10 mouse cellular contexts compared by ENCODE assay signal in the genomic region with DNA sequence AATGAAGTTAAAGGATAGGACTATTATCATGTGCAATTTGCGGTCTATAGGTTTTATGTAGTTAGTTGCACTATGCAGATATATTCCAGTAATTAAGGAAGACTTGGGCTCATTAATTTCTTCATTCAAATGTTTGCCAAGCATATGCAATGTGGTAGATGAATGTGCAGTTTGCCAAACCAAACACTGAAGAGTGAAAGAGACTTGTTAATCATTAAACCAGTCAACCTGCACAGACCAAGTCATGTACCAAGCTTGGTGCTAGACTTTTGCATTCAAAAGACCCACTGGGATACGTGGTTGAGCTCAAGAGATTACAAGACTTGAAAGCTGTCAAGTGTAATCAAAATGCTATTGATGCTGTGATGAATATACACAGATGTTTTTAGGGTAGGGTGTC. TPM values are rescaled to one million over a fixed set of nuclear protein-coding genes. Genes with fewer than 3 reads are reported as not detected.
DNase-seq lines count a peak whose midpoint lies in the region; ATAC-seq and TF ChIP-seq lines count a peak whose summit lies in the region.
"Had no signal": no experiment of that assay in that cellular context is flagged by ENCODE, and none has a peak within 500 bp of the region (broad histone marks: within the 10 kb centered on the region; RNA-seq: fewer than 3 reads in every experiment).

No protein-coding gene starts in this region.

- no peak overlapping the region for H3K9ac ChIP-seq in heart, embryonic 14.5 days (ENCODE audit: low read length)
- H3K9ac ChIP-seq in intestine, embryonic 16.5 days (ENCODE audit: low read depth, low read length): no peak overlapping the region
- H3K9ac ChIP-seq in hindbrain, embryonic 13.5 days: no peak overlapping the region

- intact Hi-C loops in heart, postnatal 25 days (cut with DNase I): loop anchor here (2.0 kb wide), 1 partner anchor 165 kb away; no protein-coding TSS in a partner anchor

- no peak overlapping the region for H3K4me3 ChIP-seq in heart, embryonic 14.5 days (ENCODE audit: control insufficient read depth in 1 of 2, insufficient read depth in 1 of 2, low read depth in 1 of 2, low read length in 2 of 2)
- H3K4me3 ChIP-seq in intestine, embryonic 16.5 days (ENCODE audit: low read length): no peak overlapping the region
- no peak overlapping the region for H3K4me3 ChIP-seq in myocyte
- no peak overlapping the region for H3K4me3 ChIP-seq in hindbrain, embryonic 13.5 days

- H3K27ac ChIP-seq in heart, embryonic 14.5 days (replicated peaks in 1 of 2; ENCODE audit: control insufficient read depth in 1 of 2, insufficient read depth in 1 of 2, low read depth in 2 of 2, low read length in 2 of 2): no peak overlapping the region
- no peak overlapping the region for H3K27ac ChIP-seq in intestine, embryonic 16.5 days (ENCODE audit: low read length)
- H3K27ac ChIP-seq in hindbrain, embryonic 13.5 days: no peak overlapping the region

- H3K9me3 ChIP-seq in heart, embryonic 14.5 days (ENCODE audit: control insufficient read depth, low read length): no peaks in the 10 kb centered on the region
- H3K9me3 ChIP-seq in intestine, embryonic 16.5 days (ENCODE audit: control insufficient read depth, low read length): no peaks in the 10 kb centered on the region
- H3K9me3 ChIP-seq in hindbrain, embryonic 13.5 days: no peaks in the 10 kb centered on the region

- peak overlapping the region; percentile 97 for H3ac ChIP-seq in myocyte (ENCODE audit: control insufficient read depth, insufficient read length)

- ATAC-seq in heart, embryonic 14.5 days (ENCODE audit: insufficient number of reproducible peaks, insufficient read depth, low FRiP score, low read depth): no peak
- ATAC-seq in intestine, embryonic 16.5 days: peak; percentile 54
- ATAC-seq in hindbrain, embryonic 13.5 days (ENCODE audit: low FRiP score): no peak

- no peak for DNase-seq in heart, postnatal 25 days (ENCODE audit: low spot score)
- DNase-seq in lung, postnatal 36 days: peak; percentile 15
- no peak for DNase-seq in lung, postnatal 4 days
- no peak for DNase-seq in frontal cortex, postnatal 36 days (ENCODE audit: low spot score in 2 of 2)

- 0 out of 2 replicates have a peak overlapping the region, but pooled peaks have one; percentile 24 for H3K4me2 ChIP-seq in heart, embryonic 14.5 days (ENCODE audit: low read length)
- H3K4me2 ChIP-seq in intestine, embryonic 16.5 days (ENCODE audit: low read depth, low read length): peak overlapping the region; percentile 3; the same call in 1 of the 2 replicates
- H3K4me2 ChIP-seq in myocyte (ENCODE audit: low read depth): peak overlapping the region; percentile 12
- H3K4me2 ChIP-seq in hindbrain, embryonic 13.5 days: no peak overlapping the region

- 66% methylated on average over 2 of the region's 2 CpGs for WGBS in heart, embryonic 14.5 days
- 64% methylated on average over 2 of the region's 2 CpGs for WGBS in intestine, embryonic 16.5 days
- WGBS in hindbrain, embryonic 13.5 days: 80% methylated on average over 2 of the region's 2 CpGs

- H3K4me1 ChIP-seq in heart, embryonic 14.5 days (ENCODE audit: control insufficient read depth in 2 of 2, insufficient read depth in 2 of 2, low read length in 2 of 2): no peaks in the 10 kb centered on the region; a peak in 1 of 4 replicates
- peaks cover 3% of the 10 kb centered on the region; the same call in 1 of the 2 replicates for H3K4me1 ChIP-seq in intestine, embryonic 16.5 days (ENCODE audit: control insufficient read depth, insufficient read depth, low read length)
- no peaks in the 10 kb centered on the region for H3K4me1 ChIP-seq in hindbrain, embryonic 13.5 days (replicated peaks)

- 0 out of 2 replicates have a peak, but pooled peaks cover 13% of the 10 kb centered on the region for H3K36me3 ChIP-seq in heart, embryonic 14.5 days (ENCODE audit: control insufficient read depth, insufficient read depth, low read length)
- H3K36me3 ChIP-seq in intestine, embryonic 16.5 days (ENCODE audit: control insufficient read depth, insufficient read depth, low read length): no peaks in the 10 kb centered on the region
- no peaks in the 10 kb centered on the region for H3K36me3 ChIP-seq in myocyte (ENCODE audit: control insufficient read depth, insufficient read depth)
- H3K36me3 ChIP-seq in hindbrain, embryonic 13.5 days: no peaks in the 10 kb centered on the region

- no peaks in the 10 kb centered on the region for H3K27me3 ChIP-seq in heart, embryonic 14.5 days (ENCODE audit: control insufficient read depth, insufficient read depth, low read length)
- no peaks in the 10 kb centered on the region for H3K27me3 ChIP-seq in intestine, embryonic 16.5 days (replicated peaks; ENCODE audit: control insufficient read depth, insufficient read depth, low read length)
- peaks cover 11% of the 10 kb centered on the region for H3K27me3 ChIP-seq in myocyte (ENCODE audit: control insufficient read depth, insufficient read depth, insufficient read length)
- 0 out of 2 replicates have a peak, but pooled peaks cover 13% of the 10 kb centered on the region for H3K27me3 ChIP-seq in hindbrain, embryonic 13.5 days

- no peaks in the 10 kb centered on the region for H3K79me2 ChIP-seq in myocyte (ENCODE audit: control insufficient read depth, insufficient read depth)

- no peak for TF ChIP-seq POLR2A in myocyte (IDR thresholded peaks at IDR 0.05; ENCODE audit: insufficient read length, low read depth)

TF ChIP-seq in myocyte, 11 proteins besides CTCF, POLR2A, EP300 and RAD21:
- TF ChIP-seq E2F4 (IDR thresholded peaks at IDR 0.05; ENCODE audit: insufficient read depth) (no peak), MYOD1 (IDR thresholded peaks at IDR 0.05; ENCODE audit: control insufficient read depth in 1 of 3, insufficient read length in 2 of 3, low read depth in 2 of 3) (no peak), POLR2AphosphoS2 (IDR thresholded peaks at IDR 0.05; ENCODE audit: insufficient read length, low read depth) (no peak)

RNA-seq across cellular contexts. Expression of a gene that starts 0.6 kb away (rescaled TPM):
- 42.6 and 44.5 TPM in 2 replicates for polyA plus RNA-seq in heart, embryonic 14.5 days (2014; fragmentation: Nextera tagmentation; extraction: Ambion mirVana)
- 10 to 100 TPM; 25.5 to 28.9 TPM for total RNA-seq in heart, postnatal 25 days (2021)
- polyA plus RNA-seq in intestine, embryonic 16.5 days (2015; fragmentation: Nextera tagmentation; extraction: Ambion mirVana): 51.4 and 57.0 TPM in 2 replicates
- 7.9 TPM for polyA plus RNA-seq in myocyte (2012; fragmentation: generic; extraction: Trizol)
- polyA plus RNA-seq in hindbrain, embryonic 13.5 days (2015; fragmentation: Nextera tagmentation; extraction: Ambion mirVana): 24.8 and 30.7 TPM in 2 replicates

RNA-seq across cellular contexts. Expression of a gene that starts 26.2 kb away (rescaled TPM):
- polyA plus RNA-seq in heart, embryonic 14.5 days (2014; fragmentation: Nextera tagmentation; extraction: Ambion mirVana): 4.4 and 4.5 TPM in 2 replicates
- total RNA-seq in heart, postnatal 25 days (2021): 10 to 100 TPM; 37.0 to 37.7 TPM
- 1.2 and 1.4 TPM in 2 replicates for polyA plus RNA-seq in intestine, embryonic 16.5 days (2015; fragmentation: Nextera tagmentation; extraction: Ambion mirVana)
- polyA plus RNA-seq in myocyte (2012; fragmentation: generic; extraction: Trizol): 0.53 TPM
- polyA plus RNA-seq in hindbrain, embryonic 13.5 days (2015; fragmentation: Nextera tagmentation; extraction: Ambion mirVana): 0.65 and 0.74 TPM in 2 replicates

RNA-seq across cellular contexts. Expression of a gene that starts 56.8 kb away (rescaled TPM):
- 0.75 and 0.77 TPM in 2 replicates for polyA plus RNA-seq in heart, embryonic 14.5 days (2014; fragmentation: Nextera tagmentation; extraction: Ambion mirVana)
- not detected for total RNA-seq in heart, postnatal 25 days (2021)
- 0.36 and 0.49 TPM in 2 replicates for polyA plus RNA-seq in intestine, embryonic 16.5 days (2015; fragmentation: Nextera tagmentation; extraction: Ambion mirVana)
- polyA plus RNA-seq in myocyte (2012; fragmentation: generic; extraction: Trizol): not detected
- 1.3 and 1.4 TPM in 2 replicates for polyA plus RNA-seq in hindbrain, embryonic 13.5 days (2015; fragmentation: Nextera tagmentation; extraction: Ambion mirVana)
- total RNA-seq: gastrocnemius, adult 8-10 months; heart, postnatal 10 days had no signal
